Mouse (Mus musculus): ENCODE data around the gene Kirrel3. TPM values are rescaled to one million over a fixed set of nuclear protein-coding genes. Genes with fewer than 3 reads are reported as not detected.

Gene Kirrel3
- total and polyA plus RNA-seq, 2 experiments from 2014 or later: 0.29 to 0.42 TPM

- no peak for TF ChIP-seq EP300 (IDR thresholded peaks at IDR 0.05; ENCODE audit: low read depth)
- no peak for TF ChIP-seq CTCF (IDR thresholded peaks at IDR 0.05; ENCODE audit: low read depth)
- DNase-seq (ENCODE audit: low spot score): no peak
- Histone ChIP-seq H3K4me2 (ENCODE audit: low read depth, low read length) (no peak overlapping the region), H3K9ac (replicated peaks; ENCODE audit: low read depth, low read length) (no peak overlapping the region), H3K4me3 (ENCODE audit: low read depth, low read length) (no peak overlapping the region), H3K9me3 (replicated peaks; ENCODE audit: control insufficient read depth, low read length) (no peaks in the 10 kb centered on the region), H3K27me3 (ENCODE audit: control insufficient read depth, insufficient read depth, low read length) (no peaks in the 10 kb centered on the region), H3K4me1 (ENCODE audit: control insufficient read depth, insufficient read depth) (no peaks in the 10 kb centered on the region), H3K27ac (ENCODE audit: low read depth) (no peak overlapping the region), H3K36me3 (replicated peaks; ENCODE audit: control insufficient read depth, insufficient read depth, low read length) (no peaks in the 10 kb centered on the region)
- WGBS: 71% methylated on average over 9 of the region's 9 CpGs
- ATAC-seq (ENCODE audit: insufficient read depth, low read depth): no peak
Observed at GRCm38 (mm10) chr9:34562437-34563000, 76.8 kb downstream of the Kirrel3 start.

DNA sequence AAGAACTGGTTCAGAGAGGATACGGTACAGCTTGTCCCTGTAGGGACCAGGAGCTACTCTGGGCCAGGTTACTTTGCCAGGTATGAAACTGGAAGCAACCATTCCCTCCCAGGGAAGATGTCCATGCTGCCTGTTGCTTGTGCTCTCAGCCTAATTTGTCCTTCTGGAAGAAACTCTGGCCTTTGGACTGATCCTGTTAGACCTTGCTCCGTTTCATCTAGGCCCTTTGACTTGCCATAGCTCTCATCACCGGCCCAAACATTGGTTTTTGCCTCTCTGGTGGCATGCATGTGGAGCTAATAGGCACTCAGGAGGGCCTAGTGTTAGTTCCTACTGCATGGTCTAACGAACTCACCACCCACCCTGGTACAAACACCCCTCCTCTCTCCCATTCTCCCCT is 88.2 kb downstream of the Kirrel3 start:
- 76% methylated on average over 4 of the region's 4 CpGs for WGBS
- no peak for ATAC-seq (ENCODE audit: insufficient read depth, low read depth)
- TF ChIP-seq CTCF (IDR thresholded peaks at IDR 0.05; ENCODE audit: low read depth) (no peak), EP300 (IDR thresholded peaks at IDR 0.05; ENCODE audit: low read depth) (no peak)

GRCm38 (mm10) chr9:34574611-34575010 is 88.9 kb downstream of the Kirrel3 start:
- no peak overlapping the region for H3K4me2 ChIP-seq (ENCODE audit: low read depth, low read length)
- H3K27me3 ChIP-seq (ENCODE audit: control insufficient read depth, insufficient read depth, low read length): no peaks in the 10 kb centered on the region
- no peaks in the 10 kb centered on the region for H3K36me3 ChIP-seq (replicated peaks; ENCODE audit: control insufficient read depth, insufficient read depth, low read length)
- H3K4me1 ChIP-seq (ENCODE audit: control insufficient read depth, insufficient read depth): no peaks in the 10 kb centered on the region
- DNase-seq (ENCODE audit: low spot score) (no peak), ATAC-seq (ENCODE audit: insufficient read depth, low read depth) (no peak)
- no peak overlapping the region for H3K27ac ChIP-seq (ENCODE audit: low read depth)
- WGBS: 79% methylated on average over 6 of the region's 6 CpGs
- H3K4me3 ChIP-seq (ENCODE audit: low read depth, low read length): no peak overlapping the region
- H3K9me3 ChIP-seq (replicated peaks; ENCODE audit: control insufficient read depth, low read length): no peaks in the 10 kb centered on the region
- no peak overlapping the region for H3K9ac ChIP-seq (replicated peaks; ENCODE audit: low read depth, low read length)
- no peak for TF ChIP-seq CTCF (IDR thresholded peaks at IDR 0.05; ENCODE audit: low read depth)
- no peak for TF ChIP-seq EP300 (IDR thresholded peaks at IDR 0.05; ENCODE audit: low read depth)

More for the DNA sequence above, 88.2 kb downstream of the Kirrel3 start:
- Histone ChIP-seq H3K36me3 (replicated peaks; ENCODE audit: control insufficient read depth, insufficient read depth, low read length) (no peaks in the 10 kb centered on the region), H3K27me3 (ENCODE audit: control insufficient read depth, insufficient read depth, low read length) (no peaks in the 10 kb centered on the region), H3K27ac (ENCODE audit: low read depth) (no peak overlapping the region), H3K9ac (replicated peaks; ENCODE audit: low read depth, low read length) (no peak overlapping the region), H3K9me3 (replicated peaks; ENCODE audit: control insufficient read depth, low read length) (no peaks in the 10 kb centered on the region), H3K4me2 (ENCODE audit: low read depth, low read length) (no peak overlapping the region), H3K4me1 (ENCODE audit: control insufficient read depth, insufficient read depth) (no peaks in the 10 kb centered on the region), H3K4me3 (ENCODE audit: low read depth, low read length) (no peak overlapping the region)
- DNase-seq (ENCODE audit: low spot score): no peak

DNA sequence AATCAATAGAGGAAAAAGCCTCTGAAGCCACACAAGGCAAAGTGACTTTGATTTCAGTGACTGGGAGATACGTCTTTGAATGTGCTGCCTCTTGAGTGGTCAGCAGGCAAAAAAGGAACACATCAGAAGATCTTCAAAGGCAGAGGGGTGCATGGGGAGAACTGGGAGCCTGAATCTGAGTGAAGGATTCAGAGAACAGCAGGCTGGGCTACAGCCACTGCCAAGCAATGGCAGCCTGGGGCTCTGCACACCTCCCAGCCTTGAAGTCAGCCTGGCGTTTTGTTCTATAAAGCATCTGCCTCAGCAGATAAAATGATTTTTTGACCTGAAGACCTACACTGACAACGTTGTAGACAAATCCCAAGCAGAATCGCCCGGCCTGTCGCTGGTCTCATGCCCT is 93.5 kb downstream of the Kirrel3 start:
- H3K27ac ChIP-seq (ENCODE audit: low read depth): no peak overlapping the region
- 77% methylated on average over 6 of the region's 6 CpGs for WGBS
- no peak for TF ChIP-seq CTCF (IDR thresholded peaks at IDR 0.05; ENCODE audit: low read depth)
- no peak for TF ChIP-seq EP300 (IDR thresholded peaks at IDR 0.05; ENCODE audit: low read depth)
- no peak overlapping the region for H3K4me3 ChIP-seq (ENCODE audit: low read depth, low read length)
- H3K4me1 ChIP-seq (ENCODE audit: control insufficient read depth, insufficient read depth): no peaks in the 10 kb centered on the region
- no peaks in the 10 kb centered on the region for H3K9me3 ChIP-seq (replicated peaks; ENCODE audit: control insufficient read depth, low read length)
- H3K4me2 ChIP-seq (ENCODE audit: low read depth, low read length): no peak overlapping the region
- no peak overlapping the region for H3K9ac ChIP-seq (replicated peaks; ENCODE audit: low read depth, low read length)
- ATAC-seq (ENCODE audit: insufficient read depth, low read depth) (no peak), DNase-seq (ENCODE audit: low spot score) (no peak)
- no peaks in the 10 kb centered on the region for H3K27me3 ChIP-seq (ENCODE audit: control insufficient read depth, insufficient read depth, low read length)
- no peaks in the 10 kb centered on the region for H3K36me3 ChIP-seq (replicated peaks; ENCODE audit: control insufficient read depth, insufficient read depth, low read length)

DNA sequence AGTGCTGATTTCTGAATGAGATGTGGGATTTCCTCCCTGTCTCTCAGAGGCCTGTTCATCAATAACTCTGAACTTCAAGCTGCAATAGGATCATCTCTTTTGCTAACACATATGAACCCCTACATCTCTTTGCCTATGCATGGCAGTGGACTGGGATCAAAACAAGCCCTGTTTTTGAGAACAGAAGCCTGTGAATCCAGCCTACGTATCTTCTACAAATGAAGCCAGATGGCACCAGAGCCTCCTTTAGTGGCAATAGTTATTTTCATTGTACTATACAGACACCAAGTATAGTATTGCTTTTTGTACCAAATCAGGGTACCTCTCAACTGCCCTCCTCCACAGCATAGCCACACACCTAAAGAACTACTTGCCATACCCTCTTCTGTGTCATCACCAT is 94.4 kb downstream of the Kirrel3 start:
- no peaks in the 10 kb centered on the region for H3K9me3 ChIP-seq (replicated peaks; ENCODE audit: control insufficient read depth, low read length)
- no peak overlapping the region for H3K4me2 ChIP-seq (ENCODE audit: low read depth, low read length)
- no peaks in the 10 kb centered on the region for H3K36me3 ChIP-seq (replicated peaks; ENCODE audit: control insufficient read depth, insufficient read depth, low read length)
- WGBS: 91% methylated on average over 1 of the region's 1 CpGs
- H3K27ac ChIP-seq (ENCODE audit: low read depth): no peak overlapping the region
- no peak for TF ChIP-seq EP300 (IDR thresholded peaks at IDR 0.05; ENCODE audit: low read depth)
- TF ChIP-seq CTCF (IDR thresholded peaks at IDR 0.05; ENCODE audit: low read depth): no peak
- no peaks in the 10 kb centered on the region for H3K4me1 ChIP-seq (ENCODE audit: control insufficient read depth, insufficient read depth)
- H3K9ac ChIP-seq (replicated peaks; ENCODE audit: low read depth, low read length): no peak overlapping the region
- no peak overlapping the region for H3K4me3 ChIP-seq (ENCODE audit: low read depth, low read length)
- no peak for DNase-seq (ENCODE audit: low spot score)
- H3K27me3 ChIP-seq (ENCODE audit: control insufficient read depth, insufficient read depth, low read length): no peaks in the 10 kb centered on the region
- no peak for ATAC-seq (ENCODE audit: insufficient read depth, low read depth)

- Histone ChIP-seq H3K9ac (replicated peaks; ENCODE audit: low read depth, low read length) (no peak overlapping the region), H3K4me2 (ENCODE audit: low read depth, low read length) (no peak overlapping the region), H3K4me1 (ENCODE audit: control insufficient read depth, insufficient read depth) (no peaks in the 10 kb centered on the region), H3K27me3 (ENCODE audit: control insufficient read depth, insufficient read depth, low read length) (no peaks in the 10 kb centered on the region), H3K27ac (ENCODE audit: low read depth) (no peak overlapping the region), H3K4me3 (ENCODE audit: low read depth, low read length) (no peak overlapping the region), H3K36me3 (replicated peaks; ENCODE audit: control insufficient read depth, insufficient read depth, low read length) (no peaks in the 10 kb centered on the region), H3K9me3 (replicated peaks; ENCODE audit: control insufficient read depth, low read length) (no peaks in the 10 kb centered on the region)
- 72% methylated on average over 1 of the region's 1 CpGs for WGBS
- ATAC-seq (ENCODE audit: insufficient read depth, low read depth) (no peak), DNase-seq (ENCODE audit: low spot score) (no peak)
- TF ChIP-seq EP300 (IDR thresholded peaks at IDR 0.05; ENCODE audit: low read depth): no peak
- TF ChIP-seq CTCF (IDR thresholded peaks at IDR 0.05; ENCODE audit: low read depth): no peak
Observed at GRCm38 (mm10) chr9:34582496-34582895, 96.8 kb downstream of the Kirrel3 start.
